Mouse (Mus musculus) kidney, embryonic 14.5 days (tissue): ENCODE measurements at regions not wholly inside any gene's neighbourhood (a gene's known extent, or its start where the extent isn't known, plus 50 kb on each side); places are given as distances from the start of the nearest gene placed in this dataset.

Experiments
- ATAC-seq: fragments of 200-750 bp; cut with Nextera tagmentation; 2 replicates; pipeline ENCODE4 v1.8.0; 2017; ENCODE audit warnings: moderate number of reproducible peaks, mild to moderate bottlenecking, moderate TSS enrichment, moderate library complexity; ENCODE audit not compliant: low FRiP score, low TSS enrichment
- H3K27ac ChIP-seq: fragments of 300-500 bp; sonication (generic); 2 replicates; pipeline ENCODE4 v1.5.1; 2014; ENCODE audit warnings: low read depth, mild to moderate bottlenecking, low read length, moderate library complexity, mixed read lengths
- H3K27me3 ChIP-seq: fragments of 300-500 bp; sonication (generic); 2 replicates; pipeline ENCODE4 v1.6.1; 2014; ENCODE audit warnings: mild to moderate bottlenecking, low read length; ENCODE audit not compliant: control insufficient read depth, insufficient read depth
- H3K36me3 ChIP-seq: fragments of 300-500 bp; sonication (generic); 2 replicates; pipeline ENCODE4 v1.6.1; 2014; ENCODE audit warnings: low read length, mixed read lengths; ENCODE audit not compliant: control insufficient read depth, insufficient read depth
- H3K4me1 ChIP-seq: fragments of 300-500 bp; sonication (generic); 2 replicates; pipeline ENCODE4 v1.6.1; 2014; ENCODE audit warnings: low read length, mixed read lengths; ENCODE audit not compliant: control insufficient read depth, insufficient read depth
- H3K4me2 ChIP-seq: fragments of 300-500 bp; sonication (generic); replicated peaks from 2 replicates; pipeline ENCODE4 v1.6.1; 2014; ENCODE audit warnings: low read depth, mild to moderate bottlenecking, low read length
- H3K4me3 ChIP-seq: fragments of 300-500 bp; sonication (generic); 2 replicates; pipeline ENCODE4 v1.5.1; 2014; ENCODE audit warnings: mild to moderate bottlenecking, low read length
- H3K9ac ChIP-seq: fragments of 300-500 bp; sonication (generic); 2 replicates; pipeline ENCODE4 v1.6.1; 2014; ENCODE audit warnings: low read depth, mild to moderate bottlenecking, low read length, moderate library complexity
- H3K9me3 ChIP-seq: fragments of 300-500 bp; sonication (generic); 2 replicates; pipeline ENCODE4 v1.6.1; 2016; ENCODE audit warnings: low read length; ENCODE audit not compliant: control insufficient read depth
- WGBS: fragments of 180-500 bp; shearing (Covaris S2); extraction: QIAGEN DNeasy Blood & Tissue Kit; methylation state at CpG from one replicate; pipeline ENCODE4 v1.1.7; 2014; 5-methylcytosine and 5-hydroxymethylcytosine counted together

DNA sequence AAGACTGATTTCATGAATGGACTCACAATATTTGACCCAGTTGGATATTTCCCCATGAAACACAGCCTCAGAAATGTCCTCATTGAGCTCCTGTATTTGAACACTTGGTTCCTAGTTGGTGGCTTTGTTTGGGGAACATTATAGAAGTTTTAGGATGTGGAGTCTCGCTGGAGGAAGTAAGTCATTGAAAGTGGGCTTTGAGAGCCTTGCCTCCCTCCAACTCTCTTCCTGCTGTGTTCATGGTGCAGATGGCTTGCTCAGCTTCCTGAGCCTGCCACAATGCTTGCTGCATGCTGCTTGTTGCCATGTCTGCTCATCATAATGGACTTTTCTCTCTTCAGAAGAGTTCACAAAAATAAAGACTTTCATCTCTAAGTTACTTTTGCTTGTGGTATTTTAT, 239.5 kb upstream of the Trib2 start:
- ATAC-seq: no peak
- Histone ChIP-seq H3K9ac (no peak overlapping the region), H3K4me2 (no peak overlapping the region), H3K27ac (no peak overlapping the region), H3K36me3 (no peaks in the 10 kb centered on the region), H3K4me3 (no peak overlapping the region), H3K27me3 (no peaks in the 10 kb centered on the region), H3K4me1 (no peaks in the 10 kb centered on the region), H3K9me3 (no peaks in the 10 kb centered on the region)
- 73% methylated on average over 1 of the region's 1 CpGs for WGBS

DNA sequence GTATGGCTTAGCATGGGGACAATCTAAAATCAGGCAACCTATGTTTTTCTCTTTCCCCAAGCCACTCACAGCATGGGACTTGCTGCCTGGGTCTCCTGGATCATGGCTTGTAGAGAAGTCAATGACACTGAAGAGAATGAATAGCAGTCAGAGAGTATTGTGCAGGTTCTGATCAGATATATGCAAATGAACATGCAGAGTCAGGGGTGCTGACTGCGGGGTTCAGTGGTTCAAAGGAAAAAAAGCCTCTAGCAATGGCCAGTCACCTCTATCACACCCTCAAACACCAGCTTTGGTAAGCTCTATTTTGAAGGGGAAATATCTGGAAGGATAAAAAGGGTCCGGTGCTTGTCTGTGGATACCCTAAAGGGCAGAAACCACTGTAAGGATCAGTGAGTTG, 237.9 kb upstream of the Trib2 start:
- Histone ChIP-seq H3K36me3 (no peaks in the 10 kb centered on the region), H3K4me3 (no peak overlapping the region), H3K9me3 (no peaks in the 10 kb centered on the region), H3K27me3 (no peaks in the 10 kb centered on the region), H3K4me1 (no peaks in the 10 kb centered on the region), H3K27ac (no peak overlapping the region), H3K4me2 (no peak overlapping the region), H3K9ac (no peak overlapping the region)
- no peak for ATAC-seq
- 84% methylated on average over 2 of the region's 2 CpGs for WGBS

DNA sequence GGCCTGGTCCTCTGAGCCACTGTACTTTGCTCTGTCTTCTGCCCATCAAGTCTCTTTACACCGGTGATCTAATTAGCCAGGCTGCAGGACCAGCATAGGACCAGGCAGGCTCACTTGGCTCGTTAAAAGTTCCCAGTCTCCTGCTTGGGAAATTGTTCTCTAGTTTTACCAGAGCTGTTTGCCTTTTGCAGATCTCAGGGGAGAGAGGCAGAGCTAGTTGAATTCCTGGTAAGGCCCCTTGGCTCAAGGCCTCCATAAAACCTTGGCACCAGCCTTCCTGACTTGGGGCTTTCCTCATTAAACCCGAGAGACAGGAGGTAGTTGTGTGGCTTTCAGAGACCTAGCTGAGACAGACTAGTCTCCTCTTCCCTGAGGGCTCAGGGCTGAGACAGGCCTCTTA, 237.0 kb upstream of the Trib2 start:
- Histone ChIP-seq H3K4me2 (no peak overlapping the region), H3K9ac (no peak overlapping the region), H3K9me3 (no peaks in the 10 kb centered on the region), H3K27ac (no peak overlapping the region), H3K4me1 (no peaks in the 10 kb centered on the region), H3K36me3 (no peaks in the 10 kb centered on the region), H3K4me3 (no peak overlapping the region), H3K27me3 (no peaks in the 10 kb centered on the region)
- no peak for ATAC-seq
- WGBS: 58% methylated on average over 3 of the region's 3 CpGs

DNA sequence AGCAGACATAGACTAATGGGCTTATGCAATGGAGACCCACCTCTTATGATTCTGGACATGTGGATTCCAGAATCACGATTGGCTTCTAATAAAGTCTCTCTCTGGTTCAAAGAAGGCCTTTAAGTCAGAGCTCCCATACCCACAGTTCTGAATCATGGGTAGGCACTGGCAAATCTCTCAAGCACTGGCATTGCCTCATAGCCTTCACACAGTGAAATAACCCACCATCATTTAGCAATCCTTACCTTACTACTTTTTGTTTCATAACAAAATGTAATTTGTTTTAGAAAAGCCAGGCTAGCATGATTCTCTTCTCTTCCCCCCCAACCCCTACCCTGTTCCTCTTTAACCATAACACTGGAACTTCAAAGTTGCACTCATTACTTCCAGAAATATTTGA, 236.3 kb upstream of the Trib2 start:
- Histone ChIP-seq H3K27ac (no peak overlapping the region), H3K9ac (no peak overlapping the region), H3K4me2 (no peak overlapping the region), H3K4me1 (no peaks in the 10 kb centered on the region), H3K36me3 (no peaks in the 10 kb centered on the region), H3K9me3 (no peaks in the 10 kb centered on the region), H3K27me3 (no peaks in the 10 kb centered on the region), H3K4me3 (no peak overlapping the region)
- ATAC-seq: no peak
- 83% methylated on average over 1 of the region's 1 CpGs for WGBS

DNA sequence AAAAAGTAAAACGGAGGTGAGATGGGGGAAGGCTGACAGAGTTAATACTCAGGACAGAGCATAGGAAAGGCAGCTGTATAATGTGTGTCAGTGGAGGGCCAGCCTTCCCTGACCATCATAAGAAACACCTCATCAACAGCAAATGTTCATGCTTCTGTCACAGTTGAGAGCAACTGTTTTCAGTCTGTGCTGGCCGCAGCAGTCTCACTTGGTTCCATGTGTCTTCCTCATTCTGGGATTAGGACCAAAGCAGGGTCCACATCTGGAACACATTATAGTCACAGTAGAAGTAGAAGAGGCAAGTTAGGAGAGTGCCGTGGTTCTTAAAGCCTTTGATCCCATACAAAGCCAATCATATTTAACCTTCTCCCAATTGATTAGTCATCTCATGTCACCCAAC, 235.6 kb upstream of the Trib2 start:
- H3K9me3 ChIP-seq: no peaks in the 10 kb centered on the region
- no peaks in the 10 kb centered on the region for H3K4me1 ChIP-seq
- no peak overlapping the region for H3K4me2 ChIP-seq
- no peaks in the 10 kb centered on the region for H3K27me3 ChIP-seq
- no peak overlapping the region for H3K27ac ChIP-seq
- H3K9ac ChIP-seq: no peak overlapping the region
- ATAC-seq: no peak
- WGBS: 86% methylated on average over 3 of the region's 3 CpGs
- no peaks in the 10 kb centered on the region for H3K36me3 ChIP-seq
- H3K4me3 ChIP-seq: no peak overlapping the region

DNA sequence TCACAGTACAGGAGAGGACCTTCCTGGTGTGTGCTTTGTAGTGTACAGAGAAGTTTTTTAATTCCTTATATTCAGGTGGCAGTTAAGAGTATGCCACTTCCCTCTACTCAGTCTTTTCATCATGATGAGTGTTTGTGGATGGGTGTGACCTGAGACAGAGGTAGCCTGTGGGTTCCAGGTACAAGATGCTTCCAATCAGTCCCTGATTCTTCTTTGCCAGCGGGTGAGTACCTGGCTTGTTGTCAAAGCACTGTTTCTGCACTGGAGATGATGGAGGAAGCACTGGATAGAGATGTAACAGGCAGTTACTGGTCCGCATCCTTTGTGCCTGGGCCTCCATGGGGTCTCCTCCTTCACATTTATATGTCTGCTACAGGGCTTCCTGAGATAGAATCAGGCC, 234.7 kb upstream of the Trib2 start:
- no peak for ATAC-seq
- Histone ChIP-seq H3K27me3 (no peaks in the 10 kb centered on the region), H3K36me3 (no peaks in the 10 kb centered on the region), H3K9me3 (no peaks in the 10 kb centered on the region), H3K4me3 (no peak overlapping the region), H3K27ac (no peak overlapping the region), H3K9ac (no peak overlapping the region), H3K4me2 (no peak overlapping the region), H3K4me1 (no peaks in the 10 kb centered on the region)
- 95% methylated on average over 2 of the region's 2 CpGs for WGBS

DNA sequence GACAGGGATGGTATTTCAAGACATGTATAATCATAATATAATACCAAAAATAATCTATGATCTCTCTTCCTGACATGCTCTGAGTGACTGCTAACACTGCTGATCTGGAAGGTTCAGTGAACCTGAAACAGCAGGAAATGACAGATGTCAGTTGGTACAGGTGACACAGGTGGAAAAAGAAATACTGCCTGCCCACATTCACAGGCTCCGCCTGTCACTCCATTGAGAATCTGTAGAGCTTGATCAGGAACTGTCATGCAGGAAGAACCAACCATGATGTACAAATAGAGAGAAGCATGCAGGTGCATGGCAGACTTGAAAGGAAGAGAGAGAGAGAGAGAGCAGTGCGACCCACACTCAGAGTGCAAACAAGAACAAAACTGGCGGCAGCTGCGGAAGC, 232.8 kb upstream of the Trib2 start:
- Histone ChIP-seq H3K9ac (no peak overlapping the region), H3K36me3 (no peaks in the 10 kb centered on the region), H3K27ac (no peak overlapping the region), H3K4me3 (no peak overlapping the region), H3K4me2 (no peak overlapping the region), H3K9me3 (no peaks in the 10 kb centered on the region), H3K27me3 (no peaks in the 10 kb centered on the region), H3K4me1 (no peaks in the 10 kb centered on the region)
- 92% methylated on average over 4 of the region's 4 CpGs for WGBS
- ATAC-seq: no peak

DNA sequence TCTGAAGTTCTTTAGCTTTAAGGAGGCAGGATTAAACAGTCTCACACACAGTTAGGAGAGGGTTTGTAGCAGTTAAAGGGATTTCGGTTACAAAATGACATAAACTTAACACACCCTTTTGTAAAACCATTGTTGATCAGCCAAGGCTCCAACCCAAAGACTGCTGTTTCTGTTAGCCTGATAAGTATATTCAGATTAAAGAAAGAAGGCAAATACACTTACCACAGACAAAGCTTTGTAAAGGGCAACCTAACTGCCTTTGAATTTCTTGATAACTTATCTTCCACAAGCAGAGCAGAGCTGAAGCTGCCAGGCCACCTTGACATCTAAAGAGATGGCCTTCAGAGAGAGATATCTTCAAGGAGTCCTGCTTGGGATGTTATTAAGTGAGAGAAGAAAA, 229.9 kb upstream of the Trib2 start:
- Histone ChIP-seq H3K4me2 (no peak overlapping the region), H3K9ac (no peak overlapping the region), H3K4me1 (no peaks in the 10 kb centered on the region), H3K36me3 (no peaks in the 10 kb centered on the region), H3K27ac (no peak overlapping the region), H3K4me3 (no peak overlapping the region), H3K9me3 (no peaks in the 10 kb centered on the region), H3K27me3 (no peaks in the 10 kb centered on the region)
- no peak for ATAC-seq
- 81% methylated on average over 1 of the region's 1 CpGs for WGBS

DNA sequence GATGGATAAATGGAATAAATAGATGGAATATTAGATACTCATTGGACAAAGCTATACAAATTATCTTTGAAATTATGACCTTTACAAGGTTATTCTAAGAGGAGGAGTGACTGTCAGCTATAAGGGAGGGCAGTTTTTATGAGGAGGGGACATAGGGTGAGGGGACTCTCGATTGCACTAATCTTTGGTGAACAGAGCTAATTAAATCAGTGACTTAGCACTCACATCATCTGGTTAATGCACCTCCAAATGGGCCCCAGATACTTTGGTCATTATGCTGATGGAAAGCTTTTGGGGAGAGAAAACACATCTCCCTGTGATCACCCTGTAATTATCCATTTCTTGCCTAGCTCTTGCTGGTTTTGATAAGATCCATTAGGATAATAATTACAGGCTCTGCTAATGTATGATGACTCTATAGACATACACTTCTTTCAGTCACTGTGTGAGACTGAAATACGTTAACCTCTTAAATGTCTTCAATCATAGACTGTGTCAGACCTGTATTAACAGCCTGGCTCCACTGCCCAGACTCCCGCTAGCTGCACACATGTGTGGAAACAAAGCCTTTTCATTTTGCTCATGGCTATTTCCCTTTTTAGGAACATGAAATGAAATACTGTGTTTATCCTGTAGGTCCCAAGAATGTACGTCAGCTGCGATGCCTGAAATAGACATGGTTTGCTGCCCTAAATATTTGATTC, 229.2 kb upstream of the Trib2 start:
- H3K4me3 ChIP-seq: no peak overlapping the region
- 0 out of 2 replicates have a peak, but pooled peaks cover 3% of the 10 kb centered on the region for H3K4me1 ChIP-seq
- H3K27me3 ChIP-seq: no peaks in the 10 kb centered on the region
- H3K4me2 ChIP-seq: no peak overlapping the region
- no peak overlapping the region for H3K27ac ChIP-seq
- no peaks in the 10 kb centered on the region for H3K36me3 ChIP-seq
- WGBS: 75% methylated on average over 5 of the region's 5 CpGs
- no peak overlapping the region for H3K9ac ChIP-seq
- no peak for ATAC-seq
- no peaks in the 10 kb centered on the region for H3K9me3 ChIP-seq
